Mouse (Mus musculus) G1E (cell line): ENCODE results near the gene Cyb5b. TPM values are rescaled to one million over a fixed set of nuclear protein-coding genes. Genes with fewer than 3 reads are reported as not detected.
"Not testable (repeated sequence)": the region's sequence is repeated elsewhere in the genome, so short reads cannot be mapped to it uniquely, and the experiment has no call there.

Source experiments
- ATAC-seq: 2 replicates; pipeline ENCODE4 v1.8.0; 2016; ENCODE audit warnings: mild to moderate bottlenecking; ENCODE audit not compliant: insufficient number of reproducible peaks, poor library complexity, low FRiP score, severe bottlenecking; ENCODE audit errors: extremely low read depth
- DNase-seq: peaks from one replicate; pipeline ENCODE4 v3.0.0; 2012; ENCODE audit warnings: low spot score
- H3K27me3 ChIP-seq: 2 replicates; pipeline ENCODE4 v1.6.1; 2012; ENCODE audit warnings: mild to moderate bottlenecking, low read length, inconsistent platforms; ENCODE audit not compliant: insufficient read depth
- H3K36me3 ChIP-seq: replicated peaks from 2 replicates; pipeline ENCODE3; 2012; ENCODE audit warnings: mild to moderate bottlenecking, inconsistent platforms
- H3K4me1 ChIP-seq: 2 replicates; pipeline ENCODE4 v1.6.1; 2012; ENCODE audit warnings: low read depth, low read length, inconsistent platforms, mixed read lengths; ENCODE audit not compliant: insufficient read depth
- H3K4me3 ChIP-seq: 2 replicates; pipeline ENCODE4 v1.5.1; 2012; ENCODE audit warnings: low read depth, mild to moderate bottlenecking, inconsistent platforms, low read length, moderate library complexity, mixed read lengths
- H3K9me3 ChIP-seq: replicated peaks from 2 replicates; pipeline ENCODE4 v1.6.1; 2012; ENCODE audit warnings: inconsistent platforms
- CTCF ChIP-seq: IDR thresholded peaks from 2 replicates; pipeline ENCODE4 v1.5.1; 2012; ENCODE audit warnings: low read depth, low read length, inconsistent platforms, mixed read lengths
- GATA1 ChIP-seq: IDR thresholded peaks from 2 replicates; pipeline ENCODE4 v1.6.1; 2012; ENCODE audit warnings: borderline replicate concordance, low read length, inconsistent platforms, mixed read lengths
- GATA2 ChIP-seq: IDR thresholded peaks from 2 replicates; pipeline ENCODE4 v1.6.1; 2012; ENCODE audit warnings: low read depth, low read length, inconsistent platforms, borderline replicate concordance
- POLR2AphosphoS5 ChIP-seq: IDR thresholded peaks from 2 replicates; pipeline ENCODE4 v1.6.1; 2012; ENCODE audit warnings: low read depth, low read length, inconsistent platforms; ENCODE audit not compliant: insufficient replicate concordance
- TAL1 ChIP-seq: conservative IDR thresholded peaks from 2 replicates; pipeline ENCODE4 v1.6.1; 2012; ENCODE audit warnings: low read depth, low read length, inconsistent platforms, mixed read lengths
- polyA plus RNA-seq: library from polyadenylated mRNA; stranded (reverse); fragments of >175 nt; gene quantifications from 2 replicates; pipeline ENCODE4 v1.2.3, GENCODE M21; 2012
- total RNA-seq, 2 experiments: library from RNA; stranded (forward) in 1 of 2; stranded (reverse) in 1 of 2; fragments of 200-1000 nt in 1 of 2; fragments of >200 nt in 1 of 2; fragmentation: Nextera tagmentation in 1 of 2; gene quantifications; 2 replicates each; pipeline ENCODE4 v1.2.3; 2014 to 2017

Cyb5b gene
- total RNA-seq (2014; fragmentation: Nextera tagmentation) (72.5 and 82.1 TPM in 2 replicates), total RNA-seq (2017) (98.4 and 106 TPM in 2 replicates), polyA plus RNA-seq (23.6 and 29.9 TPM in 2 replicates)

DNA sequence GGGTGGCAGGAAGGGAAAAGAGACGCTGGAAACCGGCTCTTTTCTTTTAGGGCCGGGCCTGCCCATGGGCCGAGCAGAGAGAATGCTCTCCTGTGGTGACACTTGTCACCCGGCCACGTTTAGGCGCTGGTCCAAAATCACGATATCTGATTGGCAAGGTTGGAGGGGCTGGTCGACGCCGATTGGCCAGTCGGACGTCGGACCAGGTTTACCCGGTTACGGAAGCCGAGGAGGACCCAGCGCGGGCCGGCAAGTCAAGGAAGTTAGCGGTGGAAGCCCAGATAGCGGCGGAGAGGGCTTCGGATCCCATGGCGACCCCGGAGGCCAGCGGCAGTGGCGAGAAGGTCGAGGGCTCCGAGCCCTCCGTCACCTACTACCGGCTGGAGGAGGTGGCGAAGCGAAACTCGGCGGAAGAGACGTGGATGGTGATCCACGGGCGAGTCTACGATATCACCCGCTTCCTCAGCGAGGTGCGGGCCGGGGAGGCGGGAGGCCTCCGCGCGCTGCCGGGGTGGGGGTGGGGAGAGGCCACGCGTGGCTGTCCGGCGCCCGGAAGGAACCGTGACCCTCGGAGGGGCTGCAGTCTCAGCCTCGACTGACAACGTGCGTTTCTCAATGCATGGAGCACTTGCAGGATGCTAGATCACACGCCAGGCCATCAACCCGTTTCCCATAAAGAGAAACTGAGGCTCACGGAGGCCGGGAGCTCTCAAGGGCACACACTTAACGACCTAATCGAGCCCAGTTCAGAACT lies at the start of gene Cyb5b:
Cyb5b (plus strand) TSS at position 237 of the 754 bp plus-strand sequence.
- peak within 1 kb of the TSS; percentile 75 for H3K4me3 ChIP-seq
- ATAC-seq (peak; percentile 97), DNase-seq (peak; percentile 97)
- TF ChIP-seq CTCF (no peak), POLR2AphosphoS5 (no peak), GATA2 (no peak), GATA1 (no peak), TAL1 (no peak)
- H3K36me3 ChIP-seq: peaks cover 31% of the 10 kb centered on the region
- H3K4me1 ChIP-seq: peaks cover 26% of the 10 kb centered on the region
- H3K27me3 ChIP-seq: no peaks in the 10 kb centered on the region
- no peaks in the 10 kb centered on the region for H3K9me3 ChIP-seq

DNA sequence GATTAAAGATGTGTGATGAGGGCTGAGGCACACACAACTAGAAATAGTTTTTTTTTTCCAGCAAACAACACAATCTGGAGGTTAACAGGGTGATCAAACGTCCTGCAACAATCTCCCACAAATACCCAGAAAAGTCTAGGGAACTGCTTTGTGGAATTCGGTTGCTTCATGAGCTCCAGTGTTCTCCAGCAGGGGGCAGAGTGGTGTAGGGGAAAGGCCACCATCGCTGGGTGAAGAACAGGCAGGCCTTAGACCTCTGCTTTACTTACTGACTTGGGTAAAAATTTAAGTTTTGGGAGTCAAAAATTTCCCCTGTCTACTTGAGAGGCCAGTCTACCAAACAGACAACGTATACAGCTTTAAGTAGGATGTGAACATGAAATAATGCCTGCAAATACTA lies 45.9 kb upstream of the Cyb5b start:
- Histone ChIP-seq H3K27me3 (peaks cover 26% of the 10 kb centered on the region), H3K4me1 (peaks cover 10% of the 10 kb centered on the region), H3K4me3 (no peak overlapping the region), H3K36me3 (no peaks in the 10 kb centered on the region), H3K9me3 (no peaks in the 10 kb centered on the region)
- no peak for ATAC-seq
- no peak for TF ChIP-seq GATA2
- peak; percentile 39; the same call in 1 of the 2 replicates for TF ChIP-seq CTCF
- DNase-seq: peak; percentile 34

DNA sequence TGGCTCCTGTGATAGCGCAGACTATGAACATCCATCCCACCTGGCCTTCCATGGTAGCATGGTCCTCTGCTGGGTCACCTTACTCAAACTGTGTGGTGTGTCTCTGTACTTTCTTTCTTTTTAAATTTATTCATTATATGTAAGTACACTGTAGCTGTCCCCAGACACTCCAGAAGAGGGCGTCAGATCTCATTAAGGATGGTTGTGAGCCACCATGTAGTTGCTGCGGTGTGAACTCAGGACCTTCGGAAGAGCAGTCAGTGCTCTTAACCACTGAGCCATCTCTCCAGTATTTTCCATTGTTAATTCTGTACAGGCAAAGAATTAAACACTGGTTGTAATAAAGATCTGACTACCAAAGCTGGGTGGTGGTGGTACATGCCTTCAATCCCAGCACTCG lies 42.4 kb upstream of the Cyb5b start:
- not testable (repeated sequence) for H3K4me3 ChIP-seq, DNase-seq, H3K27me3 ChIP-seq, H3K4me1 ChIP-seq, H3K36me3 ChIP-seq, H3K9me3 ChIP-seq, ATAC-seq

DNA sequence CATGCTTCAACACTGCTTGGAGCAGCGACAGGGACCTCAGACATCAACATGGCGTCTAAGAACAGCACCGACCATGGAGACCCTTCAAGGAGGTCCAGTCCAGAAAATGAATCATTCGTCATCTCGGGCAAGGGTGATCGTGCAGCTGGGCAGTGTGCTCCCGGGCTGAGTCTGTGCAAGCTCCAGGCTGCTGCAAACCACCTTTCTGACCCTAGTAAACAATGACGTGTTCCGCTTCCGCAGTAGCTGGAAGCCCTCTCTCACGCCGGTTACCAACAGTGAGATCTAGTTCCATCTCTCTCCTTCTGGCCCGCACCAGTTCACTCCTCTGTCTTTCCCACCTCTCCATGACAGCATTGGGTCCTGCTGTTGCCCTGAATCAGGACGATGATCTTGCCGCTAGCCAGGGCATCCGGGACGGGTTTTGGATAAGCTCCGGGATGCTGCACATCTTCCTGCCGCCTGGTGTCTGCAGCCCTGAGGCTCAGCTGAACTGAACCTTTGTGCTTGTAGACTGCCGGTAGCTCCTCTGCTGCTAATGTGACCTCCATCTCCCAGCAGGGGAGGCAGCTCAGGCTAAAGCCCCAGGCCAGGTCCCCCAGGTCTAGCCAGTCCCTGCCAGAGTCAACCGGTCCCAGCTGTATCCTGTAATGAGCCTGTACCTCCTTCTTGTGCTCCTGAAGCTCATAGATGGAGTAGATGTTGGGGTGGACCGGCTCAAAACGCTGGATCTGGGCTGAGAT lies 41.3 kb upstream of the Cyb5b start:
- TF ChIP-seq POLR2AphosphoS5 (no peak), GATA1 (no peak), CTCF (no peak), TAL1 (no peak), GATA2 (no peak)
- no peaks in the 10 kb centered on the region for H3K9me3 ChIP-seq
- no peak for ATAC-seq

DNA sequence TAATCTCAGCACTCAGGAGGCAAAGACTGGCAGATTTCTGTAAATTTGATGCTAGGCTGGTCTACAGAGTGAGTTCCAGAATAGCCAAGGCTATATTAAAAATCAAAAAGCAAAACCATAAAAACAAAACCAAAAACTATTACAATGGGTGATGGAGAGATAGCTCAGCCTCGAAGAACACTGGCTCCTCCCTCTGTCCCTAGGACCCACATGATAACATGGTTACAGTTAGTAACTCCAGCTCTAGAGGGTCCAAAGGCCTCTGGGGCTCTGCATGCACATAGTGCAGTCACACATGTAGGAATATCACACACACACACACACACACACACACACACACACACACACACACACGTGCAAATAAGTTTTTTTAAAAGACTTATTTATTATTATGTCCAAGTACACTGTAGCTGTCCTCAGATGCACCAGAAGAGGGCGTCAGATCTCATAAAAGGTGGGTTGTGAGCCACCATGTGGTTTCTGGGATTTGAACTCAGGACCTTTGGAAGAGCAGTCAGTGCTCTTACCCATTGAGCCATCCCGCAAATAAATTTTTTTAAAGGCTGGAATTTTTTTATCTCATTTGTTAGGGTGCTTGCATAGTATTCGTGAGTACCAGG lies 40.5 kb upstream of the Cyb5b start:
- ATAC-seq (no peak), DNase-seq (no peak)
- Histone ChIP-seq H3K4me1 (peaks cover 22% of the 10 kb centered on the region), H3K36me3 (no peaks in the 10 kb centered on the region), H3K4me3 (no peak overlapping the region), H3K9me3 (no peaks in the 10 kb centered on the region), H3K27me3 (peaks cover 10% of the 10 kb centered on the region; the same call in 1 of the 2 replicates)
- no peak for TF ChIP-seq GATA1
- no peak for TF ChIP-seq POLR2AphosphoS5
- TF ChIP-seq CTCF: no peak
- no peak for TF ChIP-seq TAL1
- TF ChIP-seq GATA2: no peak

More for the DNA sequence above, 41.3 kb upstream of the Cyb5b start:
- H3K4me3 ChIP-seq: no peak overlapping the region
- peaks cover 10% of the 10 kb centered on the region; the same call in 1 of the 2 replicates for H3K27me3 ChIP-seq
- H3K36me3 ChIP-seq: no peaks in the 10 kb centered on the region
- H3K4me1 ChIP-seq: peaks cover 14% of the 10 kb centered on the region
- DNase-seq: no peak

DNA sequence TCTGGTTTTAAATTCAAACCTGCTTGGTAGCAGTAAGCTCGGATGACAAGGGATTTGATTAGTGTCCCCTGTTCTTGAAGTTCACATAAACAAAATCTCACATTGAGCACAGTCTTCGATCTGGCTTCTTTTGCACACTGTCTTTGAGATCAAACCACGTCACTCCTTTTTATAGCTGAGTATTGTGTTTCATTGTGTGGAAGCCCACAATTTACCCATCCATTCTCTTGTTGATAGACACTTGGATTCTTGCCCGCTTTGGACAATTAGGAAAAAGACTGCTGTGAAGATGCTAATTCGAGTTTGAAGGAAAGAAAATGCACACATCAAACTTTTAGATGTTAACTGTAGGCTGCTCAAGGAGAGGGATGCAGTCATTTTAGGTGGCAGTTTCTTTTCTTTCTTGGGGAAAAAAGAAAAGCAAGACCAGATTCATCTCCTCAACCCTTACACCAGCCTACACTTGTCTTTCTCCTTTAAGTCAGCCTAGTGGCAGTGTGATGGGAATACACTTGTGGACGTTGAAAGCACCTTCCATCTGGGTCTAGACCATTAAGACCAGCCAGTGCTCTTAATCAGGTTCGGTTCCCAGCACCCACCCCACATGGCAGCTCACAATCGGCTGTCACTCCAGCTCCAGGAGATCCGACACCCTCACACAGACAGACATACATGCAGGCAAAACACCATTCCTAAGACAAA lies 39.7 kb upstream of the Cyb5b start:
- ATAC-seq (no peak), DNase-seq (no peak)
- Histone ChIP-seq H3K4me1 (peaks cover 27% of the 10 kb centered on the region), H3K27me3 (peaks cover 10% of the 10 kb centered on the region; the same call in 1 of the 2 replicates), H3K4me3 (no peak overlapping the region), H3K9me3 (no peaks in the 10 kb centered on the region), H3K36me3 (no peaks in the 10 kb centered on the region)
- no peak for TF ChIP-seq POLR2AphosphoS5
- TF ChIP-seq GATA1: no peak
- TF ChIP-seq GATA2: no peak
- no peak for TF ChIP-seq TAL1
- no peak for TF ChIP-seq CTCF
